Mouse (Mus musculus): ENCODE results near the gene Gm20825. TPM values are rescaled to one million over a fixed set of nuclear protein-coding genes. Genes with fewer than 3 reads are reported as not detected.
"Not testable (repeated sequence)": the region's sequence is repeated elsewhere in the genome, so short reads cannot be mapped to it uniquely, and the experiment has no call there.

Gm20825 gene
- total RNA-seq (2021), result not detected

DNA sequence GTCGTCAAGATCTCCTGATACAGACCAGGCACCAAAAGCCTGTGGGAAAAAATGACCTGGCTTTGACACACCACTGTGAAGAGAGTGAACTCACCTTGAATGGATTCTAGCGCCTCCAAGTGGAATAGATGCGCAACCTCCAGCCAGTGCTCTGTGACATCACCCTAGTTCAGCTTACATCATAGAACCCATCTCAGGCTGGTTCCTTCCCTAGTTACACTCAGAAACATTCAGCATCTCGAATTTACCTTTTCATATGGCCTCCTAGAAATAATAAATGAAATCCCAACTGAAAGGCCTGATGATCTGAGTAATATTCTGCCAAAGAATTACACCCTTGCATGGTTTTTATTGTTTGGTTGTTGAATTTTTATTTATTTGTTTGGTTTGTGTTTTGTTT, at the start of gene Gm20825:
Gene Gm20825 (minus strand): TSS at position 101 of the 400 bp plus-strand sequence.
- DNase-seq, result not testable (repeated sequence)

Other genes with a start within 250 kb of the Gm20825 start
- gene Gm29049, start 74.3 kb downstream of the Gm20825 start, total RNA-seq (2021), result not detected
- gene Gm20824, start 186.4 kb upstream of the Gm20825 start, total RNA-seq (2021), result not detected